Mouse (Mus musculus) liver, adult 2 months (tissue): ENCODE results near the gene Zfp991. TPM values are rescaled to one million over a fixed set of nuclear protein-coding genes. Genes with fewer than 3 reads are reported as not detected.
A peak's percentile ranks its signal among the peaks of the same experiment; 100 is the strongest.
"Not testable (repeated sequence)": the region's sequence is repeated elsewhere in the genome, so short reads cannot be mapped to it uniquely, and the experiment has no call there.

Experiments used
- DNase-seq: peaks from one replicate; pipeline ENCODE4 v3.0.0-alpha.2; 2011; ENCODE audit warnings: low read depth, low spot score; ENCODE audit errors: extremely low read depth
- H3K27ac ChIP-seq: fragments of 200-500 bp; replicated peaks from 2 replicates; pipeline ENCODE4 v1.5.1; 2012; ENCODE audit warnings: low read depth, mild to moderate bottlenecking, control low read depth, inconsistent platforms, low read length; ENCODE audit not compliant: insufficient read depth
- H3K27me3 ChIP-seq: fragments of 200-500 bp; 2 replicates; pipeline ENCODE4 v1.6.1; 2012; ENCODE audit warnings: mild to moderate bottlenecking, moderate library complexity, low read length, inconsistent platforms; ENCODE audit not compliant: control insufficient read depth, insufficient read depth
- H3K36me3 ChIP-seq: fragments of 200-500 bp; 2 replicates; pipeline ENCODE4 v1.6.1; 2012; ENCODE audit warnings: low read length, inconsistent platforms; ENCODE audit not compliant: control insufficient read depth, insufficient read depth
- H3K4me1 ChIP-seq: fragments of 200-500 bp; 2 replicates; pipeline ENCODE4 v1.6.1; 2011; ENCODE audit warnings: low read length; ENCODE audit not compliant: control insufficient read depth, insufficient read depth
- H3K4me3 ChIP-seq: fragments of 200-500 bp; 2 replicates; pipeline ENCODE4 v1.5.1; 2011; ENCODE audit warnings: low read depth, mild to moderate bottlenecking, control low read depth, low read length, moderate library complexity; ENCODE audit not compliant: insufficient read depth
- H3K79me2 ChIP-seq: fragments of 200-500 bp; 2 replicates; pipeline ENCODE4 v1.6.1; 2012; ENCODE audit warnings: inconsistent platforms, mild to moderate bottlenecking, low read length, moderate library complexity; ENCODE audit not compliant: control insufficient read depth, insufficient read depth
- H3K9ac ChIP-seq: fragments of 200-500 bp; 2 replicates; pipeline ENCODE4 v1.6.1; 2012; ENCODE audit warnings: low read depth, mild to moderate bottlenecking, control low read depth, inconsistent platforms, low read length
- WGBS: fragments of 180-500 bp; shearing (Covaris S2); methylation state at CpG from one replicate; pipeline ENCODE4 v1.1.7; 2018; 5-methylcytosine and 5-hydroxymethylcytosine counted together
- polyA plus RNA-seq: library from polyadenylated mRNA; depleted of rRNA; stranded (reverse); fragments of >200 nt; gene quantifications from 2 replicates; pipeline ENCODE4 v1.2.3, GENCODE M21; 2012
- total RNA-seq: library from RNA; depleted of rRNA; stranded (reverse); fragments of >200 nt; gene quantifications from 2 replicates; pipeline ENCODE4 v1.2.3, GENCODE M21; 2014

The Zfp991 gene
- total and polyA plus RNA-seq, 2 experiments: 1.1 TPM; not detected in 1

- peak overlapping the region; percentile 38; the same call in 1 of the 2 replicates for H3K4me3 ChIP-seq
- whole genome bisulfite sequencing: 29% methylated on average over 4 of the region's 4 CpGs
- H3K9ac ChIP-seq: not testable (repeated sequence)
Observed at GRCm38 (mm10) chr4:147125326-147125725, 6.5 kb upstream of the Zfp991 start.

GRCm38 (mm10) chr4:147125870-147126269 is 6.0 kb upstream of the Zfp991 start:
- not testable (repeated sequence) for H3K79me2 ChIP-seq, H3K4me1 ChIP-seq, H3K27me3 ChIP-seq, H3K9ac ChIP-seq, H3K27ac ChIP-seq, DNase-seq, H3K4me3 ChIP-seq, H3K36me3 ChIP-seq
- 83% methylated on average over 4 of the region's 4 CpGs for WGBS

More at GRCm38 (mm10) chr4:147125326-147125725, 6.5 kb upstream of the Zfp991 start:
- DNase-seq: peak; percentile 10
- H3K36me3 ChIP-seq, H3K27ac ChIP-seq, H3K79me2 ChIP-seq, H3K4me1 ChIP-seq, H3K27me3 ChIP-seq: not testable (repeated sequence)

- not testable (repeated sequence) for H3K79me2 ChIP-seq, H3K4me1 ChIP-seq, H3K27me3 ChIP-seq, H3K4me3 ChIP-seq, H3K27ac ChIP-seq, H3K9ac ChIP-seq, DNase-seq, H3K36me3 ChIP-seq
- 74% methylated on average over 2 of the region's 2 CpGs for WGBS
Observed at GRCm38 (mm10) chr4:147126435-147126834, 5.4 kb upstream of the Zfp991 start.

- H3K27me3 ChIP-seq, DNase-seq, H3K4me1 ChIP-seq, H3K4me3 ChIP-seq, H3K9ac ChIP-seq, H3K27ac ChIP-seq, H3K36me3 ChIP-seq, H3K79me2 ChIP-seq: not testable (repeated sequence)
- 77% methylated on average over 2 of the region's 2 CpGs for WGBS
Observed at GRCm38 (mm10) chr4:147127137-147127536, 4.7 kb upstream of the Zfp991 start.

GRCm38 (mm10) chr4:147128152-147128551 is 3.7 kb upstream of the Zfp991 start:
- not testable (repeated sequence) for H3K36me3 ChIP-seq, H3K4me1 ChIP-seq, H3K27ac ChIP-seq, H3K9ac ChIP-seq, H3K79me2 ChIP-seq, DNase-seq, H3K27me3 ChIP-seq, H3K4me3 ChIP-seq

GRCm38 (mm10) chr4:147133596-147133995 is 1.8 kb downstream of the Zfp991 start:
- H3K4me1 ChIP-seq, H3K36me3 ChIP-seq, H3K9ac ChIP-seq, H3K79me2 ChIP-seq, H3K27ac ChIP-seq, H3K4me3 ChIP-seq, H3K27me3 ChIP-seq: not testable (repeated sequence)
- peak; percentile 77 for DNase-seq
- 56% methylated on average over 2 of the region's 2 CpGs for WGBS

GRCm38 (mm10) chr4:147141757-147142156 is 9.9 kb downstream of the Zfp991 start:
- DNase-seq, H3K27ac ChIP-seq, H3K79me2 ChIP-seq, H3K9ac ChIP-seq, H3K4me1 ChIP-seq, H3K4me3 ChIP-seq, H3K27me3 ChIP-seq, H3K36me3 ChIP-seq: not testable (repeated sequence)
- 68% methylated on average over 4 of the region's 4 CpGs for WGBS

- H3K36me3 ChIP-seq, H3K4me1 ChIP-seq, H3K9ac ChIP-seq, H3K27me3 ChIP-seq, H3K4me3 ChIP-seq, H3K27ac ChIP-seq, DNase-seq, H3K79me2 ChIP-seq: not testable (repeated sequence)
- 86% methylated on average over 2 of the region's 2 CpGs for WGBS
Observed at GRCm38 (mm10) chr4:147165282-147165681, 33.4 kb downstream of the Zfp991 start.

GRCm38 (mm10) chr4:147170547-147170946 is 38.7 kb downstream of the Zfp991 start:
- DNase-seq, H3K27ac ChIP-seq, H3K79me2 ChIP-seq, H3K27me3 ChIP-seq, H3K4me3 ChIP-seq, H3K9ac ChIP-seq, H3K4me1 ChIP-seq, H3K36me3 ChIP-seq: not testable (repeated sequence)
- 95% methylated on average over 2 of the region's 2 CpGs for WGBS
